Mouse (Mus musculus) stomach, embryonic 16.5 days (tissue): Measurements from ENCODE around the gene Amot. TPM values are rescaled to one million over a fixed set of nuclear protein-coding genes. Genes with fewer than 3 reads are reported as not detected.
A peak's percentile ranks its signal among the peaks of the same experiment; 100 is the strongest.

Experiments
- ATAC-seq: fragments of 200-750 bp; cut with Nextera tagmentation; 2 replicates; pipeline ENCODE4 v1.8.0; 2017; ENCODE audit warnings: moderate number of reproducible peaks, moderate TSS enrichment; ENCODE audit not compliant: insufficient read depth, low FRiP score
- H3K27ac ChIP-seq: fragments of 300-500 bp; sonication (generic); 2 replicates; pipeline ENCODE4 v1.5.1; 2014; ENCODE audit warnings: low read length
- H3K27me3 ChIP-seq: fragments of 300-500 bp; sonication (generic); 2 replicates; pipeline ENCODE4 v1.6.1; 2014; ENCODE audit warnings: low read length, control low read depth, mixed read lengths; ENCODE audit not compliant: control insufficient read depth, insufficient read depth
- H3K36me3 ChIP-seq: fragments of 300-500 bp; sonication (generic); 2 replicates; pipeline ENCODE4 v1.6.1; 2014; ENCODE audit warnings: low read length; ENCODE audit not compliant: control insufficient read depth, insufficient read depth
- H3K4me1 ChIP-seq: fragments of 300-500 bp; sonication (generic); 2 replicates; pipeline ENCODE4 v1.6.1; 2014; ENCODE audit warnings: low read length, control low read depth, mixed read lengths; ENCODE audit not compliant: control insufficient read depth, insufficient read depth
- H3K4me2 ChIP-seq: fragments of 300-500 bp; sonication (generic); 2 replicates; pipeline ENCODE4 v1.6.1; 2014; ENCODE audit warnings: low read depth, low read length, mixed read lengths
- H3K4me3 ChIP-seq: fragments of 300-500 bp; sonication (generic); replicated peaks from 2 replicates; pipeline ENCODE4 v1.5.1; 2014; ENCODE audit warnings: mild to moderate bottlenecking, low read length
- H3K9ac ChIP-seq: fragments of 300-500 bp; sonication (generic); 2 replicates; pipeline ENCODE4 v1.6.1; 2014; ENCODE audit warnings: low read length
- H3K9me3 ChIP-seq: fragments of 300-500 bp; sonication (generic); replicated peaks from 2 replicates; pipeline ENCODE4 v1.6.1; 2016; ENCODE audit warnings: low read length, control low read depth; ENCODE audit not compliant: control insufficient read depth
- WGBS: fragments of 180-500 bp; shearing (Covaris S2); extraction: QIAGEN DNeasy Blood & Tissue Kit; methylation state at CpG from one replicate; pipeline ENCODE4 v1.1.7; 2014; 5-methylcytosine and 5-hydroxymethylcytosine counted together
- polyA plus RNA-seq: library from polyadenylated mRNA; unstranded; fragments of >200 nt; fragmentation: Nextera tagmentation; extraction: Ambion mirVana; gene quantifications from 2 replicates; pipeline ENCODE4 v1.2.1, GENCODE M21; 2015

The Amot gene
- polyA plus RNA-seq = 8.9 and 12.0 TPM in 2 replicates

DNA sequence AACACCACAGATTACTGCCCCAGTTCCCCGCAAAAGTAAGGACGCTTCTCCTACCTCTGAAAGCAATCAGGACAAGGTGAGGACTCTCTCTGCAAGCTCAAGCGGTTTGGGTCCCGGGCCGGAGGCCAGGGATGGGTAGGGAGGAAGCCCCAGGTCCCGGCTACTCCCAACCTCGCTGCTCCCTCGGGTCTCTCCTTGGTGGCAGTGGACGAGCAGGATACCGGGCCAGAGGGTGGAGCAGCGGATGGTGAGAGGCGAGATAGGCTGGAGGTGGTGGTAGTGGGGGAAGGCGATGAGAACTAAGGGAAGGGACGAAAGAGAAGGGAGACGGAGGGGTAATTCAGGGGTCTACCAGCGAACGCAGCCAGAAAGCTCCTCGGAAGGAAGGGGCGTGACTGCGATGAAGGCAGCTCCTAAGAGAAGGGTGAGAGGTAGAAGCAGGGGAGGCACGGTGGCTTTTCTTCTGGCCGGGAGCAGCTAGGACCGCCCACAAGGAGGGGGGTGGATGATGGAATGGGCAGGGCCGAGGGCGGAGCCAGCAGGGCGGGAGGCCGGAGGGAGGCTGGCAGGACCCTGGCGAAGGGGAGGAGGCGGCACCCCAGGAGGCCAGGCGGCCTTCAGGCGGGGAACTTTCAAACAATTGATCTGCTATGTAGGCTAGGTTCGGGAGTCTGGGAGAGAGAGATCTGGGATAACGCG lies at the start of gene Amot:
Gene Amot, minus strand, starts transcription at position 465 of the 699 bp plus-strand sequence.
- peak; percentile 94 for ATAC-seq
- Histone ChIP-seq H3K4me1 (no peaks in the 10 kb centered on the region), H3K27me3 (no peaks in the 10 kb centered on the region), H3K4me3 (peak within 1 kb of the TSS; percentile 61), H3K36me3 (no peaks in the 10 kb centered on the region), H3K9me3 (no peaks in the 10 kb centered on the region), H3K4me2 (peak within 1 kb of the TSS; percentile 57), H3K27ac (peak within 1 kb of the TSS; percentile 29), H3K9ac (peak within 1 kb of the TSS; percentile 71)
- WGBS = 12% methylated on average over 33 of the region's 34 CpGs

DNA sequence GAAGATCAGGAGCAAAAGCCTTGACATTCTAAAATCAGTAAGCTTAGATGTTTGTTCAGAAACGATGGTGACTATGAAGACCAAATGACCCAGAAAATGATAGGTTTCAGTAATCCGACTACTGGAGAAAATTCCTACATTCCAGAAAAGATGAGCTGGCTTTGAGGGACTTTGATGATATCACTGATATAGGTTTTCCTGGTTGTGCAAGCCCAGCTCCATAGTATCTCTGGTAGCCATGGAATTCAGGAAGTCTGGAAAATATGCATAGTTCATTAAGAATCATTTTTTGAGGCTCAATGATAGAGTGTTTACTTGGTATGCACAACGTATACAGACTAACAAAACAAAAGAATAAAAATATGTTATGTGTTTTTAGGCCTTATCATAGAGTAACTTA lies 40.1 kb upstream of the Amot start:
- 81% methylated on average over 3 of the region's 3 CpGs for whole genome bisulfite sequencing
- H3K36me3 ChIP-seq = no peaks in the 10 kb centered on the region
- no peak for ATAC-seq
- H3K27ac ChIP-seq = no peak overlapping the region
- no peak overlapping the region for H3K4me2 ChIP-seq
- H3K27me3 ChIP-seq = no peaks in the 10 kb centered on the region
- no peak overlapping the region for H3K4me3 ChIP-seq
- H3K9me3 ChIP-seq = no peaks in the 10 kb centered on the region
- H3K4me1 ChIP-seq = no peaks in the 10 kb centered on the region
- no peak overlapping the region for H3K9ac ChIP-seq

DNA sequence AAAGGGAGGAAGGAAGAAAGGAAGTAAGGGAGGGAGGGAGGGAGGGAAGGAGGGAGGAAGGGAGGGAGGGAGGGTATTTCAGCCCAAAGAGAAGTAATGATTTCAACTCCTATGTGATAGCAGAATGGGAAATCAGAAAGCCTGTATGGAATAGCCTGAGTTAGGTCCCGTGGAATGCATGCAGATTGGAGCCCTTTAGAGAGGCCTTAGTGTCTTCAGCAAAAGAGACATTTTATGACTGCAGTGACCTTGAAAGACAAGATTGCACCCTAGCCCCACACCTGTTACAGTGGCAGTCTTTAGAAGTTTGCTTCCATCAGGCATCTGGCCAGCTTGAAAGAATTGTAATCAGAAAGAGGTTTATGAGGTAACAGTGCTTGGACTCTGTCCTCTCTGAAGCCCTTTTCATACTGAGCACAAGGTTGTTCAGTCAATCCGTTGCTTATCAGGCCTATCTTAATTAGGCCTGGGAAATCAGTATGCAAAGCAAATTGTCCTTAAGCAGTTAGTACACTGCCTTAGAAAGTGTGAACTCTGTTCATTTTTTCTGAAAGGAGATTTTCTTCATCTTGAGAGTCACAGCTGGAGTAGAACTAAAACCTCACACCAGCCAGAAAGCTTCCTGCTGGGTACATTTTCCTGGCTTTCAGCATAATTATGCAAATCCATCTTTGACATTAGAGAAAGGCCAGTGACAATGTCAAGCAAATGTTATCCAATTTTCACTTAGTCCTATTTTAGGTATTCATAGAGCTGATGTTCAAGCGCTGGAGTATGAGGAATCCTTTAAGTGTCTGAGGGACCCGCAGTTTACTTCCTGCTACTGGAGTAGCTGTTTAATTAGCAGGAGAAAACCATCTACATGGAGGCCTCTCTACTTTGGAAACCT lies 38.9 kb upstream of the Amot start:
- Histone ChIP-seq H3K36me3 (no peaks in the 10 kb centered on the region), H3K27ac (no peak overlapping the region), H3K9ac (no peak overlapping the region), H3K4me2 (no peak overlapping the region), H3K27me3 (no peaks in the 10 kb centered on the region), H3K9me3 (no peaks in the 10 kb centered on the region), H3K4me1 (no peaks in the 10 kb centered on the region), H3K4me3 (no peak overlapping the region)
- no peak for ATAC-seq
- WGBS = 68% methylated on average over 4 of the region's 4 CpGs

DNA sequence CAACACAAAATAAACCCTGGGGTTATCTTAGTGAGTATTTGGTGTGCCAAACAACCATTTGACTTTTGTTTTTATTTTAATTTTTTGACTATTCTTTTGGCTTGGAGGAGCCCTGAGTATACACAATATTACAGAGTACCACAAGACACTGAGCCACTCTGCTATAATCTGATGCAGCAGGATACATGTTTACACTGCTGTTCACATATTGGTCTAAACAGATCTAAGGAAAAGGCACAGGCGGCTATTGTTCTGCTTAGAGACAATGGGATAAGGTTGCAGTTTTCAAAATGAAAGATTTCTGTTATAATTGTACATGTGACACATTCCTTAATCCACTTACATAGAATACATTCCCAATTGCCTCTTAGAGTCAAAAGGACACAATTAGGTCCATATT lies 36.1 kb upstream of the Amot start:
- H3K27me3 ChIP-seq = no peaks in the 10 kb centered on the region
- no peaks in the 10 kb centered on the region for H3K36me3 ChIP-seq
- H3K27ac ChIP-seq = no peak overlapping the region
- ATAC-seq = no peak
- WGBS = 81% methylated on average over 1 of the region's 1 CpGs
- H3K4me3 ChIP-seq = no peak overlapping the region
- no peaks in the 10 kb centered on the region for H3K9me3 ChIP-seq
- no peaks in the 10 kb centered on the region for H3K4me1 ChIP-seq
- no peak overlapping the region for H3K4me2 ChIP-seq
- H3K9ac ChIP-seq = no peak overlapping the region

DNA sequence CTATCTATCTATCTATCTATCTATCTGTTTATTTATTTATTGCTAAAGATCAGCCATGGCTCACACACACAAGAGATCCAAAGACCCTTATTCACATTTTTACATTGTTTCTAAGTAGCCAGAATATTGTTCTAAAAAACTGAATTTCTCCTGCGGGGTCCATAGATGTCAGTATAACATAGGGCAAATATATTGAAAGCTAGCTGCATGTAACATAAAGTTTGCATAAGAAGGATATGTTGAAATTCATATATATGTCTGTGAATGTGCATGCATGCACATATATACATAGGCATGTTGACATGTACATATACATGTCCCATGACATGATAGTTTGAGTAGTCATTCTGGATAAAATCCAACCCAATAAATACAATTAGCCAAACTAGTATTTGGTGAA lies 35.3 kb upstream of the Amot start:
- Histone ChIP-seq H3K9ac (no peak overlapping the region), H3K9me3 (no peaks in the 10 kb centered on the region), H3K4me2 (no peak overlapping the region), H3K36me3 (no peaks in the 10 kb centered on the region), H3K4me1 (no peaks in the 10 kb centered on the region), H3K4me3 (no peak overlapping the region), H3K27ac (no peak overlapping the region), H3K27me3 (no peaks in the 10 kb centered on the region)
- no peak for ATAC-seq
- WGBS = 83% methylated on average over 1 of the region's 1 CpGs

DNA sequence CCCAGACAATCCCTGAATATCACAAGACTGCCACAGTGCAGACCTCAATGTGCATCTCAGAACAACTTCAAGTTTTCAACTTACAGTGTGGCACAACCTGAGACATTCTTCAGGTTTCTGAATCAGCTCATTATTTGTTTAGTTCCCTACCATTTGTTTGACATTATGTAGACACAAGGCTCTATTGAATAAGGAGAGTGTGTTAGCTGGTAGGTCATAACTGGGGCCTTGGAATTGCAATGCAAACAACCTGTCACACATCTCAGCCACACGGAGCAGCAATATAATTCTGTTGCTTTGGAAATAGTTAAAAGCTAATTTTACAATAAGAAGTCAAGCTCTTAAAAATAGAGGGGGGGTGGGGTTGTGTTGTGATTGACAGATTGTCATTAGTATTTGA lies 24.6 kb upstream of the Amot start:
- no peaks in the 10 kb centered on the region for H3K4me1 ChIP-seq
- no peak overlapping the region for H3K27ac ChIP-seq
- no peak overlapping the region for H3K4me3 ChIP-seq
- H3K9me3 ChIP-seq = no peaks in the 10 kb centered on the region
- no peaks in the 10 kb centered on the region for H3K36me3 ChIP-seq
- H3K4me2 ChIP-seq = no peak overlapping the region
- 32% methylated on average over 1 of the region's 1 CpGs for WGBS
- ATAC-seq = no peak; the same call in 1 of the 2 replicates
- H3K27me3 ChIP-seq = no peaks in the 10 kb centered on the region
- H3K9ac ChIP-seq = no peak overlapping the region

DNA sequence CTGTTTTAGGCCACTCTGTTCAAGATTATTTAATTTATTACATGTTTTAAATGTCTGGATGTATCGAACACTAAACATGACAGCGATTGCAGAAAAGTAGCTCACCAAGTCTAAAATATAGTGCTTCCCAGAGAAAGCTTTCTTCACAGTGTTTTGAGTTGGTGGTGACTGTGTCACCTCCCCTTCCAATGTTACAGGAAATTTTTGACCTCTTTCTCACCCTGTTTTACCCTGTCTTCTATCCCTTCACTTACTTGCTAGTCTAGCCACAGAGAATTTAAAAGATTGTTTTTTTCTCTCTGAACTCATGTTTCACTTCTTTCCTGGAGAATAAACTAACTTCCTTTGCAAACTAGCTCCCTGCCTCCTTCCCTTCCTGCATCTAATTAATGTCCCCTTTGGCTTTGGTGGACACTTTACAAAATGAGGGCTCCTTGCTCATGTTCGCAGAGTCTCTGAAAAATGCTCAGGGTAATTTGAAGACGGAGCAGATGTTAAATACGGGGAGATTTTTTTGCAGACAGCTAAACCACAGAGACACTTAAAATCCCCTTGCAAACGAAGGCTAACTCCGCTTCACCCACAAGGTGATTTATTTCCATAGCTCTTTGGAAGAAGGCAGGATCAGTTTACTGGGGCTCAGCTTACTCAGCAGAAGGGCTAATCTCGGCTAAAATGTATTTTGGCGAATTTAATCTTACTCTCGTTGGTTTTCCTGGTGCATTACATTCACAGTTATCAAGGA lies 11.5 kb upstream of the Amot start:
- 40% methylated on average over 10 of the region's 10 CpGs for WGBS
- H3K9ac ChIP-seq = no peak overlapping the region
- H3K4me1 ChIP-seq = no peaks in the 10 kb centered on the region
- H3K36me3 ChIP-seq = no peaks in the 10 kb centered on the region
- H3K4me2 ChIP-seq = no peak overlapping the region
- no peaks in the 10 kb centered on the region for H3K9me3 ChIP-seq
- no peak overlapping the region for H3K27ac ChIP-seq
- no peak for ATAC-seq
- H3K4me3 ChIP-seq = no peak overlapping the region
- no peaks in the 10 kb centered on the region for H3K27me3 ChIP-seq

DNA sequence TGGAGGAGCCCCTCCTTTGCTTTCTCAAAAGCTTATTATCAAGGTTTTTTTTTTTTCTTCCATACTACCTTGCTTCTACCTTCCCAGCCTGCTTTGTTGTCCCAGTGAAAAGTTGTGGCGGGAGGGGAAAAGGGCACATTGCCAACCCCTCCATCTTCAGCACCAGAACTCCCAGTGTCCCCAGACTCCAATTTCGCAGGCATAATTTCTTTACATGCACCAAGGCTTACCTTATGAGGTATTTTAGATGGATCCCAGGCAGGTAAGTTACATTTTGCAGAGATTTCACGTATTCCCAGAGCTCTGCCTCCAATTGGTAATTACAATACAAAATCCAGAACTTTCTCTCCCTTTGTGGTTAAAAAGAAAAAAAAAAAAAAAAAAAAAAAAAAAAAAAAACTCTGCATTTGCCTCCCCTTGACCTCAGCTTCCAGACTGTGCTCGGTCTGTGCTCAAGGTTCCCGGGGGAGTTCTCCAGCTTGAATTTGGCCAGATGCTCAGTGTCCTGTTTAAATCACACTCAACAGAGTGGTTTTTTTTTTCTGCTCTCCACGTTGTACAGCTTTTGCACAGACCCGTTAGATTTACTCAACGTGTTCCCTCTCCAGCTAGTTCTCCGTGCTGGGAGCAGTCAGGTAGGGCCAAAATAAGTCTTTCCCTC lies 10.6 kb upstream of the Amot start:
- Histone ChIP-seq H3K36me3 (no peaks in the 10 kb centered on the region), H3K27ac (no peak overlapping the region; the same call in 1 of the 2 replicates), H3K4me3 (no peak overlapping the region; the same call in 1 of the 2 replicates), H3K27me3 (no peaks in the 10 kb centered on the region), H3K4me2 (no peak overlapping the region), H3K9ac (no peak overlapping the region), H3K4me1 (no peaks in the 10 kb centered on the region), H3K9me3 (no peaks in the 10 kb centered on the region)
- 33% methylated on average over 9 of the region's 9 CpGs for WGBS
- no peak for ATAC-seq
